Mouse (Mus musculus) myocyte (in vitro differentiated cells): ENCODE data around the gene Kat2b.

Source experiments
- CEBPB ChIP-seq: IDR thresholded peaks from 2 replicates; pipeline ENCODE4 v1.6.1; 2011; ENCODE audit warnings: mild to moderate bottlenecking, moderate library complexity; ENCODE audit not compliant: poor library complexity, insufficient read depth, severe bottlenecking
- E2F4 ChIP-seq: IDR thresholded peaks from one replicate; pipeline ENCODE4 v1.6.1; 2011; ENCODE audit warnings: mild to moderate bottlenecking, control low read depth, moderate library complexity; ENCODE audit not compliant: insufficient read depth
- MAX ChIP-seq: IDR thresholded peaks from one replicate; pipeline ENCODE4 v1.6.1; 2011; ENCODE audit warnings: low read depth, mild to moderate bottlenecking, control low read depth
- MYOG ChIP-seq, 3 experiments: IDR thresholded peaks; one replicate each; pipeline ENCODE4 v1.6.1; 2011; ENCODE audit warnings: control low read depth in 2 of 3, low read depth in 2 of 3, mild to moderate bottlenecking in 2 of 3; ENCODE audit not compliant: insufficient read length in 2 of 3, control insufficient read depth in 1 of 3, insufficient read depth in 1 of 3
- POLR2A ChIP-seq: IDR thresholded peaks from one replicate; pipeline ENCODE4 v1.6.1; 2011; ENCODE audit warnings: low read depth, mild to moderate bottlenecking, control low read depth, moderate library complexity; ENCODE audit not compliant: insufficient read length
- REST ChIP-seq: IDR thresholded peaks from one replicate; pipeline ENCODE4 v1.6.1; 2011; ENCODE audit warnings: mild to moderate bottlenecking, control low read depth, moderate library complexity; ENCODE audit not compliant: insufficient read depth, insufficient read length
- TCF12 ChIP-seq: IDR thresholded peaks from one replicate; pipeline ENCODE4 v1.6.1; 2011; ENCODE audit warnings: mild to moderate bottlenecking, control low read depth; ENCODE audit not compliant: poor library complexity, insufficient read depth, severe bottlenecking
- TCF3 ChIP-seq: IDR thresholded peaks from one replicate; pipeline ENCODE4 v1.6.1; 2011; ENCODE audit warnings: low read depth, control low read depth; ENCODE audit not compliant: insufficient read length
- USF1 ChIP-seq: IDR thresholded peaks from one replicate; pipeline ENCODE4 v1.6.1; 2011; ENCODE audit warnings: low read depth, mild to moderate bottlenecking, control low read depth, moderate library complexity

DNA sequence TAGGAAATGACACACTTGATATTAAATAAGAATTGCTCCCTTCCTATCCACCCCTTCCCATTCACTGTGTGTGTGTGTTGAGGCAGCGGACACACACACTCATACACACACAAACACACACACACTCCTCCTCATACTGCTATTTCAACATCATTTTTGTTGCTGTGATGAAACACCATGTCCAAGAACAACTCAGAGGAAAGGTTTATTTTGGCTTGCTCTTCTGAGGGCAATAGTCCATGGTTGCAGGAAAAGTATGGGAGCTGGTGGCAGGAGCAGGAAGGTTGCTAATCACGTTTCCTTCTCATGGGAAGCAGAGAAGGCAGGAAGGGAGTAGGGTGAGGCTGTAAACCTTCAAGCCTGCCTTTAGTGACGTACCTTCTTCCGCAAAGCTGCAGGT, 76.7 kb downstream of the Kat2b start:
- no peak for TF ChIP-seq TCF3
- no peak for TF ChIP-seq MYOG (IDR thresholded peaks at IDR 0.05; ENCODE audit: control insufficient read depth in 1 of 3, insufficient read depth in 1 of 3, insufficient read length in 2 of 3, low read depth in 2 of 3)
- TF ChIP-seq MAX: no peak
- no peak for TF ChIP-seq POLR2A
- TF ChIP-seq REST: no peak
- no peak for TF ChIP-seq E2F4
- no peak for TF ChIP-seq USF1
- no peak for TF ChIP-seq TCF12
- no peak for TF ChIP-seq CEBPB
